Mouse (Mus musculus): ENCODE measurements around the gene Ap1b1. TPM values are rescaled to one million over a fixed set of nuclear protein-coding genes. Genes with fewer than 3 reads are reported as not detected.

Gene Ap1b1
- polyA plus RNA-seq (2017; shearing (Covaris generic)) = 110 TPM

DNA sequence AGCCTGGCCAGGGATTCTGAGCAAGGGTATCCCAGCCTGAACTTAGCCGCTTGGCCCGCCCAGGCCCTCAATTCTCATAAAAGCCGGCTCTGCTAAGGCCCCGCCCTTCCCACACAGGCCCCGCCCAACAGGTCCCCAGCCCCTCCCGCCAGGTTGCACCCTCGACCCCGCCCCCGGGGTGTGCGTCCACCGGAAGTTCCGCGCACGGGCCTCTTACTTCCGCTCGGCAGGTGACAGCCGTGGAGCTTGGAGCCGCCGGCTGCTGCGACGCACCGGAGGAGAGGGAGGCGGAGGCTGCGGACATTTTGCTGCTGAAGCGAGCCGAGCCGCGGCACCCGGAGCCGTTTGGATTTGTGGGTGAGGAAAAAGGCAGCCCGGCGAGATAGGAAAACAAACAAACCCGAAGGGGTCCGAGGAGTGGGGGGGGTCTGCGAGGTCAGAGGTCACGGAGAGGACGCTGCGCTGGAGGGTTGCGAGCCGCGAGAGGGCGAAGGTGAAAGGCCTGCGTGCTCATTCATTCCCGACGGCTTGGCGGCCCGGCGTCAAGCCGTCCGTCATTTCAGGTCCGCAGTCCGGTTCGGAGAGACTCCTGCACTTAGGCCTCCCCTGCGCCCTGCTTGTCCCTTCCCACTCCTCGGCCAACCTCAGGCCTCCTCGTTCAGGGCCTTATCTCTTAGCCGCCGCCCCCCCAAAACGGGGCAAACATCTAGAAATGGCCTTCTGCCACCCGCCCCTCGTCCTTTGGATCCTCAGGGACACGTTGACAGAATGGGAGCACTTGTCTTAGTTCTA is at the start of gene Ap1b1:
Gene Ap1b1, plus strand, starts transcription at position 130 of the 792 bp plus-strand sequence.

DNA sequence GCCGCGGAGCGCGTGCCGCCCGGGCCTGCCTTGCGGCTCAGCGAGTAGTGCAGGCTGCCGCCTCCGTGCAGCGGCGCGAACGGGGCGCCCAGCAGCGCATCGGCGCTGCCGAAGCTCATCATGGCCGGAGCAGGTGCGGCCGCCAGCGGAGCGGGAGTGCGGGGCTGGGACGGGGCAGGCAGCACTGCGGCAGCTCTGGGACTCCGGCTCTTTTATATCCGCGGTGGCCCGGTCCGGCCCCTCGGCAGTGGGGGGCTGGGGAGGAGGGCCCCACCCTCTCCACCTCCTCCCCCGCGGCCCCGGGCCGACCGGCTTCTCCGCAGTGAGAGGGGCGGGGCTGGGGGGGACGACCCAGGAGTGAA is 38.8 kb upstream of the Ap1b1 start, which contains the start of gene Nefh:
Gene Nefh, minus strand, starts transcription at position 252 of the 362 bp plus-strand sequence.

GRCm38 (mm10) chr11:5057856-5058641 is 71.4 kb downstream of the Ap1b1 start, which contains the start of gene Rasl10a:
TSS of gene Rasl10a (plus strand) at chr11:5058128.

GRCm38 (mm10) chr11:5065056-5065821 is 78.6 kb downstream of the Ap1b1 start, which contains the start of gene Gas2l1:
TSS of gene Gas2l1 (minus strand) at chr11:5065327.

Other genes with a start within 250 kb of the Ap1b1 start
- not detected for gene Cabp7, start 240.0 kb upstream of the Ap1b1 start, polyA plus RNA-seq (2017; shearing (Covaris generic))
- 50.3 TPM for gene Nf2, start 137.3 kb upstream of the Ap1b1 start, polyA plus RNA-seq (2017; shearing (Covaris generic))
- 41.5 TPM for gene Nipsnap1, start 112.9 kb upstream of the Ap1b1 start, polyA plus RNA-seq (2017; shearing (Covaris generic))
- gene Thoc5, start 91.5 kb upstream of the Ap1b1 start, polyA plus RNA-seq (2017; shearing (Covaris generic)) = 55.9 TPM
- 5.4 TPM for gene Nefh, start 38.8 kb upstream of the Ap1b1 start, polyA plus RNA-seq (2017; shearing (Covaris generic))
- not detected for gene Rasl10a, start 71.3 kb downstream of the Ap1b1 start, polyA plus RNA-seq (2017; shearing (Covaris generic))
- gene Gas2l1, start 78.5 kb downstream of the Ap1b1 start, polyA plus RNA-seq (2017; shearing (Covaris generic)) = 1.8 TPM
- 6.9 TPM for gene Rhbdd3, start 112.1 kb downstream of the Ap1b1 start, polyA plus RNA-seq (2017; shearing (Covaris generic))
- 768 TPM for gene Ewsr1, start 112.4 kb downstream of the Ap1b1 start, polyA plus RNA-seq (2017; shearing (Covaris generic))
- 1.3 TPM for gene Emid1, start 165.4 kb downstream of the Ap1b1 start, polyA plus RNA-seq (2017; shearing (Covaris generic))